Mouse (Mus musculus): Measurements from ENCODE around the gene Atpaf1.

GRCm38 (mm10) chr4:115812326-115812725, 27.7 kb downstream of the Atpaf1 start:
- TF ChIP-seq CTCF (IDR thresholded peaks at IDR 0.05; ENCODE audit: insufficient read depth, low read depth, low read length) = no peak
- TF ChIP-seq POLR2A (IDR thresholded peaks at IDR 0.05; ENCODE audit: insufficient read depth, low read depth, low read length) = no peak
